Mouse (Mus musculus): ENCODE results near the gene Tvp23b.

Tvp23b gene

DNA sequence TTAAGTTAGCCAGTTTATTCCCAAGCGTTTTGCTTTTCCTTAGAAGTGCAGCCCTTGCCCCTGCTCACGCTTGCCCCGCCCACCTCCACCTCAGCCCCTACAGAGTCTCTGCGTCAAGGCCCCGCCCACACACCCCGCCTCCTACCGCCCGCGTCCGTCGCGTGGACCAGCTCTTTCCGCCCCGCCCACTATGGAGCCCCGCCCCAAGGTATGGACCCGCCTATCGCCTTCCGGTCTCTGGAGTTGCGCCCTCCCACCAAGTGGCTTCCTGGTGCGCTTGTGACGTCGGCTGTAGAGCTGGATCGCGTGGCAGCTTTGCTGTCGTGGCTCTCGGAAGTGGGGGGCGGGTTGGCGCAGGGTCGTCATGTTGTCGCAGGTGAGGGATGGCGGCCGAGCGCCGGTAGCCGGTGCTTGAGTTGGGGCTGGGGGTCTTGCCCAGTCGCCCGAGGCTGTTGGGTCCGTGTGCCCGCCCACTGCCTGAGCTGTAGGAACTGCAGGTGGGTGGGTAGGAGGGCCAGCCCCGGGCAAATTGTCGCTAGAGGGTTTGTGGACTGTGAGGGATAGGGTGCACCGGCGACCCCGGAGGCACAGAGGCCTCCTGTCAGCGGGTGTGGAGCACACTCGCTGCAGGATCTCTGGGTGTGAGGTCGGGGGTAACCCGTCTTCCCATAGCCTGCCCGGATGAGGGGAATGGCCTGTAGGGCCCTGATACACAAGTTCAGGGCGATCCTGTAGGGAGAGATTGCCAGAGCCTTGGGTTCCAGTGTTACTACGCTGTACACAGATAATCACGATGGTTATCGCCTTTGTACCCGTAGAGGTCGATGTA is at the start of gene Tvp23b:
Gene Tvp23b, plus strand, starts transcription at position 236 of the 829 bp plus-strand sequence.
- DNase-seq (ENCODE audit: low read depth, low spot score) = peak; percentile 96

DNA sequence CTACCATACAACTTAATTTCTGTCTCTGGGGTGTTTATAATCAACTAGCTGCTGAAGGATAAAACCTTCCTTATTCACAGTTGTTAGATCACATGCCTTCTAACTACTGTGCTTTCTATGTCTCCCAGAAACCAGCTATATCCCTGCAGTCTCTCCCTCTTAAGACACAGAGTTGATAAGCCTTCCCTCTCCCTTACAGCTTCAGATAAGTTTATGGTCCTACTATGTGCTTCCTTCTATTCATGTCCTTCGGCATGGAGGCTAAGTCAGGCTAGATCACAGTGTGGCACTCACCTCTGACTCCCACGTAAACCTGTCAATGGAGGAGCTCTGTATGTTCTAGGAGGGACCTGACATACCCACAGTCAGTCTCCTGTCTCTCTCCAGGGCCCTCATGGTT is 48.9 kb upstream of the Tvp23b start:
- DNase-seq (ENCODE audit: low read depth, low spot score) = no peak

GRCm38 (mm10) chr11:62831906-62832305 is 47.3 kb upstream of the Tvp23b start:
- DNase-seq (ENCODE audit: low read depth, low spot score) = no peak

DNA sequence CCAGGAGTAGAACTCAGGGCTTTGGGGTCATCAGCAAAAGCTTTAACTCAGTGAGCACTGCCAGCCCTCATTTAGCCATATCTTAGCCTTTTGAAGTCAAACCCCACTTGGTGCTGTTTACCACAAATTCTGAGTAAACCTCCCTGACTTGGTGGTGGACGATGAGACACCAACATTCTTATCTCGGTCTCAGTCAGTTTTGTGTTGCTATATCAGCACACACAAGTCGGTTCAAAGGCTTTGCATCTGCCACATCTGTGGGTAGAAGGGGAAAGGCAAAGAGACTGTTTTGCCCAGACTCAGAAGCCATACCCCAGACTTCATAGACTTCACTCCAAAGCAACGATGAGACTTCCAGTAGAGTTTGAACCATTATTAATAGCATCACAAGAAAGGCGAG is 34.7 kb upstream of the Tvp23b start:
- no peak for DNase-seq (ENCODE audit: low read depth, low spot score)

DNA sequence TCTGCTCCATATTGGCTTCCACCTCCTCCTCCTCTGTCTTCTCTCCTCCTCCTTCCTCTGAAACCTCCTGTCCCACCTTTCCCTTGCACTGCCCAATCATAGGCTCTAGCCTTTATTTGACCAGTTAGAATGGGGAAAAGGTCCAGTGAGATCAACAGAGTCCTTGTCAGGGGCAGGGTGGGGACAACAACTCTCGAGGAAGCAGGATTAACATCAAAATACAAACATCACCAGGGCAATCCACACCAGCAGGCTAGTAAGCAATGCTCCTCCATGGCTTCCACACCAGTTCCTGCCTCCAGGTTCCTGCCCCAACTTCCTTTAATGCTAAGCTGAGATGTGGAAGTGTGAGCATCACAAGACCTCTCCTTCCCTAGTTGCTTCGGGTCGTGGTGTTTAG is 33.5 kb upstream of the Tvp23b start:
- DNase-seq (ENCODE audit: low read depth, low spot score) = no peak

DNA sequence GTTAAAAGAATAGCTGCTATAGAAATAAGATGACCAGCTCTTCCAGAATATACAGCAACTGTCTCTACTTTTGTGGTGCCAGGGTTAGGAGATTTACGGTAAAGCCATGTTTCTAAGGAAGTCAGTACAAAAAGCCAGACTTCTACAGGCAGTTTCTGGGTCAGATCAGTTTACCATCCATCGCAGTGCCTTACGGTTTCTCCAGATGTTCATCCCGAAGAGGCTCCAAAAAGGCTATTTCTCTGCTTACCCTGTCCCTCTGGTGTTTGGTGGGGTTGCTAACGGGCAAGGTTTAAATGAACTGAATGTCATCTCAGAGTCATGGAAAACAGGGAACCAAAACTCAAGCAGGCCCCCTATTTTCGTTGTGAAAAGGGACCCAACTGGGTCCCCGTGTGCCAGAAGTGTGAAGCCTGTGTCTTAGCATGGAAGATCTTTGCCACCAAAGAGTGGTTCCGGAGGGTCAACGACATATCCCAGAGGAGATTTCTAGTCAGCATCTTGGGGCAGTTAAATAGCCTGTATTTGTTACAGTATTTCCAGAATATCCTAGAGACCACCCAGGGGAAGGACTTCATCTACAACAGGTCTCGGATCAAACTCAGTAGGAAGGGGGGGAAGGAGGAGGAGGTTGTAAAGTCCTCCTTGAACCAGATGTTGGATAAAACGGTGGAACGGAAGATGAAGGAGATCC is 32.1 kb upstream of the Tvp23b start, which contains the start of gene Fbxw10:
Gene Fbxw10, plus strand, starts transcription at position 109 of the 694 bp plus-strand sequence.
- DNase-seq (ENCODE audit: low read depth, low spot score) = peak; percentile 71

- DNase-seq (ENCODE audit: low read depth, low spot score) = no peak
Observed at GRCm38 (mm10) chr11:62847655-62848191, 31.5 kb upstream of the Tvp23b start.

GRCm38 (mm10) chr11:62848301-62848700 is 31.0 kb upstream of the Tvp23b start:
- no peak for DNase-seq (ENCODE audit: low read depth, low spot score)

DNA sequence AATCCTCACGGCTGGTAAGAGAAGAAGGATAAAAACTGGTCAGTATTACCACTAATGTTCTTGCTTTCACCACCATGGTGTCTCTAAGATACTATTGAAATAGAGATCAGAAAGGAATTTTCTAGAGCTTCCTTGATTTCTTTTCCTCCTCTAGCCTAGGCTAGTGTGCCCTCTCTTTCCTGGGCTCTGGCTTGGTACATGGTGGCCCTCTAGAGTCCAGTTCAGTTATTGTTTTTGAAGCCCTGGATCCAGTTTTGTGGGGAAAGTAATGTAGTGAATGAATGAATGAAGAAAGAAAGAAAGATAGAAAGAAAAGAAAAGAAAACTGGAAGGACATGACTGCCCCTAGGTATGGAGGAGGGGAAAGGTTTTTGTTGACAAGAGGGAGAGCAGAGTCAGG is 28.1 kb upstream of the Tvp23b start:
- DNase-seq (ENCODE audit: low read depth, low spot score) = no peak

DNA sequence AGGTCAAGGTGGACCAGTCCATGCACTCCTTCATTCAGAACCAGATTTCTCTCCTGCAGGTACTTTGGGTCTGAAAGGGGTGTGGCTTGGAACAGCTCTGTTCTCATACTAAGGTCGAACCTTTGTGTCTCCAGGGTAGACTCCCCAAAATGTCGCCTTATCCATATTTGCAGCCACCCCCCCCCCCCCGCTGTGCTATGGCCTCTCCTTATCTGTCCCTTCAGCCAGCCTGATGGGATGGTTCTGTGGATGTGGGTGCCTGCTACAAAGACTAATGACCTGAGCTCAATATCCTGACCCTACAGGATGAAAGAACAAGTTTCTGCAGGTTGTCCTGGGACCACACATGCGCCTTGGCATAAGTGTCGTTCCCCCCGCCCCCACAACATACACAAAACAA is 25.9 kb upstream of the Tvp23b start:
- no peak for DNase-seq (ENCODE audit: low read depth, low spot score)

- DNase-seq (ENCODE audit: low read depth, low spot score) = no peak
Observed at GRCm38 (mm10) chr11:62865562-62865961, 13.7 kb upstream of the Tvp23b start.

DNA sequence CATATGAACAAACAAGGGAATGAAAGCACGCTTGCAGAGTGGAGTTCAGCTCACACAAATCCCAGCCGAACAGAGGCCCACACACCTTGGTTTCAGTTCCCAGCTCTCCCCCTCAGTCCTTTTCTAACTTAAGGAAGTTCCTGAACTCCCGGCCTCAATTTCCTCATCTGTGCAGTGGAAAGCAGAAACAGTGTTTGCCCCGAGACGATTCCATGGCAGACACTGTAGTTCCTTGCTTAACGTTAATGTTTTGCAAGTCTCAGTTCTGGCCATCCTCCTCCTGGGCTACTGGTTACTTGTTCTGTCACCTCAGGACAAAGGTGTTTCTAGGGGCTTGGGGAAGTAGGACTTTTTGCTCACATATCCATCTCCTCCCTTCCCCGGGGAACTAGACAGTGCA is 12.6 kb upstream of the Tvp23b start:
- DNase-seq (ENCODE audit: low read depth, low spot score) = no peak

DNA sequence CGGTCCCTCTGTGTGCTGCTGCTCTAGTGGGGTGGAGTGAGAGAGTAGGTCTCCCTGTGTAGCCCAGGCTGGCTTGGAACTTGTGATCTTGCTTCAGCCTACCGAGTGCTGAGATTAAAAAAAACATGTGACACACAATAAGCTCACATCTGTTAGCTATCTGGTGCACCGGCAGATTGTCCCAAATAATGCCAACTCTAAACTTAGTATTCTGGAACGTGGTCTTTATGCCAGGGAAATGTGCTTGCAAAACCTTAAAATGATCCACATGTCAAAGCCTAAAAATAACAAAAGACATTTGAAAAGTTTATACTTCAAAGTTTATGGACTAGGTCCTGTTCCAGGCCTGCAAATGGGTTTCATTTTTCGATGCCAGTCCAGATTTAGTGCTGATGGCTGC is 10.1 kb upstream of the Tvp23b start:
- no peak for DNase-seq (ENCODE audit: low read depth, low spot score)

GRCm38 (mm10) chr11:62869715-62870371 is 9.4 kb upstream of the Tvp23b start:
- no peak for DNase-seq (ENCODE audit: low read depth, low spot score)

DNA sequence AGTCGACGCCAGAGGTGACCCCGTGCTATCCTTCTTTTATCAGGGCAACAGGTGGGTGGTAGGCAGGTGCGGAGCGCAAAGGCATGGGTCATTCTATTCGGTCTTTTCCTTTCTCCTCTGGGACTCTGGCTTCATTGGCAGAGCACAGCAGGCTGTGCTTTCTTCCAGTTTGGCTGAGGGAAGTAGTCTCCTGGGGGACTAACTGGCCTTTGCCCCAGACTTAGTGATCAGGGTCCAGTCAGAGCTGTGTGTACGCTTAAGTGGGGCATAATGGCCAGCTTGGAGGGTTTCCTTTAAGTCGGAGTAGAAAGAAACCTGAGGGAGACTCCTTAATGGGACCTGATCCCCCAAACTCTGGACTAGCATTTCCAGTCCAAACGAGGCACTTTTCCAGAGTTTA is 5.8 kb upstream of the Tvp23b start:
- no peak for DNase-seq (ENCODE audit: low read depth, low spot score)

DNA sequence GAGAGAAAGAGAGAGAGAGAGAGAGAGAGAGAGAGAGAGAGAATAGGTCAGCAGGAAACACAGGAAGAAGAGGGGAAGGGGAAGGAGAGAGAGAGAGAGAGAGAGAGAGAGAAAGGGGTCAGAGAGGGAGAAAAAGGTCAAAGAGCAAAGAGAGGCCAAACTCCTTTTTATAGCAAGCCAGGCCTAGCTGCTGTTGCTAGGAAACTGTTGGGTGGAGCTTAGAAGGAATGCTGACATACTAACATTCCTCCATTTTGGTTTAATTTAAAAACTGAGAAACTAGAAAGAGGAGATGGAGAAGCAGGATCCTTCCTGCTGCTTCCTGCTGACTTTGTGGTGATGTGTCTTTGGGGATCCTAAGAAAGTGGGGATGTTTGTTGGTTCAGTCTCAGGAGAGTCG is 3.6 kb upstream of the Tvp23b start:
- no peak for DNase-seq (ENCODE audit: low read depth, low spot score)

GRCm38 (mm10) chr11:62876445-62876844 is 2.8 kb upstream of the Tvp23b start:
- DNase-seq (ENCODE audit: low read depth, low spot score) = no peak

DNA sequence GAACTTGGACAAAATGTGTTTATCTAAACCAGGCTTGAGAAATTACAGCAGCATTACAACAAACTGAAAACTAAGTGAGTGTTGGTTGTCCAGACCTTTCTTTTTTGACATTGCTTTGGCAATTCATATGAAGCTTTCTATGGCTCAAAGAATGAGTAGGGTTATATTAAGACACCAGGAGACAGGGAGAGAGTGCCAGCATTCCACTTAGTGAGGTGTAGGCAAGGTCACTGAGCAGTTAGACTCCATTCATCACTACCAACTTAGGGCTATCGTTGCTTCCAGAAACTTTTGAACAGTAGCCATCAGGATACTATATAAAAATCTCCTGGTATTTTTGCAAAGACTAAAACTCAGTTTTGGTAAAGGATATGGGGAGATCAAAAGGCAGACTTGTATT is 1.9 kb upstream of the Tvp23b start:
- no peak for DNase-seq (ENCODE audit: low read depth, low spot score)

DNA sequence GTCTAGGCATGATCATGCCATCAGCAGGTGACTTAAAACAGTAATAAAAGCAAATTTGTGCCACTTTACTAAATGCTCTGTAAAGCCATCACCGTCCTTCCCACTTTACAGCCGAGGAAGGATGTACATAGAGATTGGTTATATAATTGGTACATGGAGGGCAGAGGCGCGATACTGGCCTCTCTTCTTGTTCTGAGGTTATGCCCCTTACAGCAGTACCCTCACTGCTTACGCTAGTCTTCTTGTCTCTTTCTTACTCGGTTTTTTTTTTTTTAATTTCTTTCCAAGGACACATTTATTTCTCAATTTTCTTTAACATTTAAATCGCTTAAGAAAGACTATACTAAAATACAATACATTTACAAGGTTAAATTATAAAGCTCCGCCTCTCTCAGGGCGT is 527 bp upstream of the Tvp23b start:
- DNase-seq (ENCODE audit: low read depth, low spot score) = no peak

DNA sequence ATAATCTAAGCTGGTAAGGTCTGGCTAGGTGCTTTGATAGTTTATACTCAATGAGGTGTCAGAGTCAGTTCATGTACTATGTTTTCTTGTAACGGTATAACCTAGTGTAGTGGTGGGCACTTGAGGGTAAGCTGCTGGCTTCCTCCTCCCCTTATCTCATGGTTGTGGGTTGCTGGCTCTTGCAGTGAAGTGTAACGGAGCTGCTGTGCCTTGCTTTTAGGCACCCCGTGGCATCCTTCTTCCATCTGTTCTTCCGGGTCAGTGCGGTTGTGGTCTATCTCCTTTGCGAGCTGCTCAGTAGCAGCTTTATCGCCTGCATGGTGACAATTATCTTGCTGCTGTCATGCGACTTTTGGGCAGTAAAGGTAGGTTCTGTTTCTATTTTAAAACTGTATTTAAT is 4.2 kb downstream of the Tvp23b start:
- DNase-seq (ENCODE audit: low read depth, low spot score) = no peak

GRCm38 (mm10) chr11:62885323-62885722 is 6.1 kb downstream of the Tvp23b start:
- no peak for DNase-seq (ENCODE audit: low read depth, low spot score)

DNA sequence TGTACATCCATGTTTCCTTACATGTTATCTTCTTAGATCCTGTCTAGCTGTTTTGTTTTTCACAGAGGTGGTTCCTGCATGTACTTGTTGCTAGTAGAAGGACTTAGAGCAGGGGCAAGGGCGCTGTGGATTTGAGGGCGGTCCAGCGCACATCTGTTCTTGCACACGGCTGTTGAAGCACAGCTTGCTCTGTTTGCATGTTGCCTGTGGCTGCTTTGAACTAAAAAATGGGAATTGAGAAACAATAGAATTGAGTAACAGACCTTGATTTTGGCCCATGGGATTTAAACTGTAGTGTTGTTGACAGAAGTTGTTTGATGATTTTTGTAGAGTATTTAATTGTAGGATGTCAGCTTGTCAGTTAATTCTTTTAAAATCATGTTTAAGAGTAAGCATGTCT is 11.5 kb downstream of the Tvp23b start:
- no peak for DNase-seq (ENCODE audit: low read depth, low spot score)

Data from forelimb bud, embryonic 11.5 days (tissue).